Mouse (Mus musculus) mouse trophoblast stem cell (cell line): ENCODE measurements around the gene Ifnb1.

ENCODE experiments used
- in situ Hi-C, 2 experiments: fragments of 300-500 bp; cut with MseI, MboI; formaldehyde crosslinking; loops; 2 replicates in 1 of 2; 3 replicates in 1 of 2; pipeline ENCODE4 v1.15.1; 2025

Gene Ifnb1

DNA sequence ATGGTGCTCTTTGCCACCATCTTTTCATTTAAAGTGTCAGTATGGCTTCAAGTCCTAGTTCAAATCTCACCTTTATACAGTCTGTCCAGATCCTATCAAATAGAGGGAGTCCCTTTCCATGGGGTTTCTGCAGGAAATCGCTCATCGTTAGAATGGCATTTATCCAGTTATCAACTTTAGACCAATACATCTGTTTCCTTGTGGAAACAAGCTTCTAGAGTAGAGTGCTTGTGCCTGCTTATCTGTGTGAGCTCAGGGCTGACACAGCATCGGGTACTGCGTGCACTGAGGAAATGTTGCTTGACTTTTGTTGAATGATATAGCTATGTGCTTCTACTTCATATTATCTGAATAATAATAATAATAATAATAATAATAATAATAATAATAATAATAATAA lies 8.8 kb downstream of the Ifnb1 start:
- in situ Hi-C loops: no loop called here

DNA sequence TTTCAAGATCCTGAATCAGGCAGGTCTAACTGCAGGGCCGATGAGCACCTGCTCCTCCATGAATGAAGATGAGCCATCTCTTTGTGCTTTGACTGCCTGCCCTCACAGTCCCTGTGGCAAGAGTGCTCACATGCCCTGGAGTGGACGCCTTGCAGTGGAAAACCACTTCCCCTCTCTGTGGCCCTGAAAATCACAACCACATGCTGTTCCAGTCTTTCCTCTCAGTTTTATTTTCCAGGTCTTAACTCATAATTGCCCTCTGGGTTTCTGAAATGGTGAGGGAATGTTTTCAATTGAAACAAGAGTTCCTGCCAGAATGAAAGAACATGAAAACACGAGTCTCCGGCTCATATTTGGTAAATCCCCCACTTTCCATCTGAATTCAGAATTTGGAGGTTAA lies 18.8 kb downstream of the Ifnb1 start:
- in situ Hi-C loops: no loop called here

DNA sequence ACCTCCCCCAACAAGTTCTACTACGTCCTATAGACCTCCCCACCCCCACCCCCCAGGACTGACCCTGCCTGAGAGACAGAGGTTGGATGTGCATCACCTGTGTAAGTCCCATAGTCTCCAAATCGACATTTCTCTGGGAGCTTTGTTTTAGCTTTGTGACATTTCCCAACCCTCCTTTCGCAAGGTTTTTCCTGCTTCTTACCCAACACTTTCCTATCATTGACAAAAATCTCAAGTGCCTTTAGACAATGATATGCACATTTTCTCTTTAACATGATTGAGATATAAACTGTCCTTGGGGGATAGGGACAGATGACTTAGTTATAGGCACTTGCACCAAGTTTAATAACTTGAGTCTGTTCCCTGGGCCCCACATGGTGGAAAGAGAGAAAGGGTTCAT lies 21.3 kb downstream of the Ifnb1 start:
- in situ Hi-C loops: no loop called here

DNA sequence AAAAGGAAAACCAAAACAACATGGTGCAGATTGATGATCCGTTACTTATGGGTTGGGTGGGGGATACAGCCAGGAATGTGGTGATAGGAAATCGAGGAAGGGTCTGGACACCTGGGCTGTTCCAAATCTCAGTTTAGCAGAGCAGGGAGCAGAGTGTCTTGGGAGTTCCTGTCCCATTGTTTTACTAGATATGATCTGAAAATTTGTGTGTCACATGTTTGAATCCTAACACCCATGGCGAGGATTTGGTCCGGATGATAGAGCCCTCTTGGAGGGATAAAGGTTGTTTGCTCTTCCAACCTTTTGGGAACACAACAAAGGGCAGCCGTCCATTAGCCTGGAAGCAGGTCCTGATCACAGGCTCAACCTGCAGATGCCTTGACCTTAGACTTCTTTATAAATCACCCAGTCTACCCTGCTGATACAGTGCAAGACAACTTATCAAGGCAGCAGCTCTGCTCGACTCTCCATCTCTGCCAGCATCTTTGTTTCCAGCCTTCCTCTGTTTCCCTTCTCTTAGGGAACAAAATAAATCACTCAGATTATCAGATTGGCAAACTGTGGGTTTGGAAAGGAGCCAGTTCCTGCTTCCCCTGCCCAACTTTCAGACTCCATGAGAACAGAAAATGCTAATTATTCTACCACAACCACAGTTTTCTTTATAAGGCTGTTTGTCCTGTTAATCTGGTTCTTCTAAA lies 26.1 kb downstream of the Ifnb1 start:
- in situ Hi-C loops: no loop called here

DNA sequence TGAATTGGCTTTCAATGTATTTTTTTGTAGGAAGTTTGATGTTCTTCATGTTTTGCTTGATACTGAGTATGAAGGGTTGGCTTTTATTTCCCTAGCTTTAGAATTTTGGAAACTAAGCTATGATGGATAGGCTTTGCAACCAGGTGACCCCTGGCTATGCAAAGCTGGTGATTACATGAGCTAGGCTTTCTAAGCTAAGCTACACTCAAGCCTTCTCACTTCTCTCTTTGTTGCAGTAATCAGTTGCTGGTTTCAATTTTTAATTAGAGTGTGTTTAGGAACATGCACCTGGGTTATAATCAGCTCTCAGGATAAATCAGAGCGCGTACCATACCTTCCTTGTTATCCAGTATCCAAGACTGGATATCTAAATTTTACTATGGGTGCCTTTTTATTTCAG lies 33.0 kb downstream of the Ifnb1 start:
- in situ Hi-C loops: no loop called here

DNA sequence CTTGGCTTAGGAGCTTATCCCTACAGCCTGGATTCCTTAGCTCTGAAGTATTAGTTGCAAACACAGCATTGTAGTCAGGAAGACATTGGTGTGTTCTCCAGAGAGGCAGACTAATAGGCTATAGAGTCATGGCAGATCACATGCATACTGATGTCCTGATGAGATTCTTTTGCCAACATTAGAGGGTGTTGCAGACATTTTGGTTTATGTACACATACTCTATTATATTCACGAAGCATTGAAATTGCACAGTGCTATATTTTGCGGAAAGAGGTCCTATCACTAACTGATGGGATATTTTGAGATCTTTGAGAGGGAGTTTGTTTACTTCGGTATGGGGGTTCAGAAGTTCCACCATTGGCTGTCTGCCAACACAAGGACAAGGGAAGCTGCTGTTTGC lies 34.5 kb downstream of the Ifnb1 start:
- in situ Hi-C loops: no loop called here

DNA sequence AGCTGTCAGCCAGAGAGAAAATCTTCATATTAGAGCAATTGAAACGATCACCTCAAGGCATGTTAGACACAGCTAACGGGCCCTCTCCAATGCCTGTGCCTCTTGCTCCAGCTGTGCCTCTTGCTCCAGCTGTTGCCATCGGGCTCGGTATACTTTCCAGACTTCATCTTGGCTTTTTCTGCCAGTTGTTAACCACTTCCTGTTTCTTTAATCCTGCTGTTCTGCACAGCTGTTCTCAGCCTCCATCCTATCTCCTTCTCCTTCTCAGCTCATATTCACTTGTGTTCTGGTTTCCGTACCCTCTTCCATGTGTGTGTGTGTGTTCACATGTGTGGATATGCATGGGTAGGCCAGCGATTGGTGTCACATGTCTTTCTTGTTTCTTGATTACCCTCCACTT lies 42.4 kb downstream of the Ifnb1 start:
- in situ Hi-C loops: no loop called here

DNA sequence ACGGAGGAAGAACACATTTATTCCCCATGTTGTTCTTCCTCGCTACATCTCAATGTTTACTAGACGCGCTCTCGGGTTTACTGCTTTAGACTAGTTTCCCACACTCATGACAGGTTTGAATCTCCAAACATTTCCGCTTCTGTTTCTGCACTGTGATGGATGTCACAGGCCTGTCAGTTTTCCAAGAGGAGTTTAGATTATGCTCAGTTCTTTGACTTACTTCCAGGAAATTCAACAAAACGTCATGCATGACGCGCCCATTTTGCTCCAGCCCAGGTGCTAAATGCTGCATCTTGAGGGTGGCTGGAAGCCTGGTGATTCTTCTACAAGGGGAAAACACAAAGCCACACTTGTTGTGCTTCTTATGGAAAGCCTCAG lies 43.8 kb downstream of the Ifnb1 start:
- in situ Hi-C loops: no loop called here

DNA sequence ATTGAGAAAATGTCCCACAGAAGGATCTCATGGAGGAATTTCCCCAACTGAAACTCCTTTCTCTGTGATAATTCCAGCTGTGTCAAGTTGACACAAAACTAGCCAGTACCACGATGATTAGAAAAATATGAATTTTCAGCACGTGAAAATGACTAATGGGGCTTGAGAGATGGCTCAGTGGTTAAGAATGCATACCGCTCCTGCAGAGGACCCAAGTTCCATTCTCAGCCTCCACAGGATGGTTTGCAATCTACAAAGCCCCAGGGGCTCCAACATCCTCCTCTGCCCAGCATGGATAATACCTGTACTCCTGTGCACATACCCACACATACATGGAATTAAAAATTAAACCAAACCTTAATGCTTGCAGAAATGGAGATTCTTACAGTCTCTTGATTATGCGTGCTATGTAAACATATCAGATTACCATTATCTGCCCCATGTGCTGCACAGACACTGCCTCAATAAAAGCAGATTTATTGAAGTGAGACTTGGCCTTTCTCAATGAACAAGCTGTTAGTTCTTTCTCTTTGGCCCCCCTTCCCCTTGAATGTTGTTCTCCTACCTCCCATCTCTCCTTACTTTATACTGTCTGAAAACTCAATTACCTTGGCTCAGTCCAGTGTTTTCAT lies 44.3 kb downstream of the Ifnb1 start:
- in situ Hi-C loops: no loop called here

DNA sequence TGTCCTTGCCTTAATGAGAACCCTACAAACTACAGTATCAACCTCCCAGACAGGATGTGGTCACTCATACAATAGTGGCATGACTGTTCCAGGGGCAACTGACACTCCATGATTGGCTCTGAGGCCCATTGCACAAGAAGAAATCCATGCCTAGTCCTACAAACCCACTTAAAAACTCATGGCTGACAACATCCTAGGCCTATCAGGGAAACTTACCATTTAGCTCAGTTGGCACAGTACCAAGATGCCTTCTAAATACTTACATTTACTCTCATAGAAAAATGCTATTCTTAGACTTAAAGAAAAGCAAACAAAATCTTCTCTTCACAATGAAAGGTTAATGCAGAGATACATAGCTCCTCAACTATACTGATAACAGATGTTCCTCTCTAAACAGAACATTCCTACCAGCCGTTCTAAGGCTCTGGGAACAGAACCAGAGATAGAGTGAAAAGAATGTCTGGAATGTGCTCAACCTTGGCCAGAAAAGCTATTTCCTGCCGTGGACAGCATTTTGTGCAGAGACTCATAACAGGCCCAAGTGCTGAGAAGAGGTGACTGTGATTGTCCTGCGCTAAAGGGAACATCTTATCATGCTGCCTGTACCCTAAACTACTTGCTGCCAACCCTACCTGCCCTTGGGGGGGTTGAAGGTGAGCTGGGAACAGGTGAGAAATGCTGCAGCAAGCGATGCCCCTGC lies 45.9 kb downstream of the Ifnb1 start:
- in situ Hi-C loops: no loop called here

DNA sequence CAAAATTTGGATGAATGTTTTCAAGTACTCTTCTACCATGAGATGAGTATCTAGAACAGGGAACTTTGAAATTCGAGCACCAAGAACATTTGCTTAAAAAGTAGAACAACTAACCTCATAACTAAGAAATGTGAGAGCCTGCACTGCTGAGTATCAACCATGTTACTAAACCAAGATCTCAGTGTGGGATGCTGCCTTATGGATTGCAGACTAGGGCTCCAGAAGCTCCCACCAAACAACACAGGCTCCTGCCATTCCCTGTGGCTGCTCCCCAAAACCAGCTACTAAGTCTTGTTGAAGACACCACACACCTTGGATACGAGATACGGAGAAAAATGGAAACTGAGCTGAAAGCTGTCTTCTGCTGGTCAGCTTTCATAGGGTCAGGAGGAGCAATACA lies 46.5 kb downstream of the Ifnb1 start:
- in situ Hi-C loops: no loop called here
